10 mouse cellular contexts compared by ENCODE assay signal in genomic region chr14:103537355-103538056, GRCm38 (mm10). TPM values are rescaled to one million over a fixed set of nuclear protein-coding genes. Genes with fewer than 3 reads are reported as not detected.
DNase-seq lines count a peak whose midpoint lies in the region; ATAC-seq and TF ChIP-seq lines count a peak whose summit lies in the region.
"Had no signal": no experiment of that assay in that cellular context is flagged by ENCODE, and none has a peak within 500 bp of the region (broad histone marks: within the 10 kb centered on the region; RNA-seq: fewer than 3 reads in every experiment).

No protein-coding gene starts in this region.

- TF ChIP-seq CTCF in E14TG2a.4 (conservative IDR thresholded peaks at IDR 0.05; ENCODE audit: low read length) = peak; percentile 70
- peak; percentile 71 for TF ChIP-seq CTCF in forebrain, postnatal 0 days (IDR thresholded peaks at IDR 0.05; ENCODE audit: low read depth)

- H3K4me2 ChIP-seq in forebrain, postnatal 0 days (ENCODE audit: low read depth) = no peak overlapping the region; the same call in 1 of the 2 replicates
- H3K4me2 ChIP-seq: embryonic facial prominence, embryonic 13.5 days; limb, embryonic 15.5 days had no signal

- peak; percentile 31 for DNase-seq in kidney, adult 18-20 months
- DNase-seq in kidney, adult 11 months = no peak
- DNase-seq in c-Kit-negative CD71-positive TER-119-positive erythroid progenitor cells, embryonic 14.5 days (ENCODE audit: low read depth, low spot score) = peak; percentile 26
- peak; percentile 89 for DNase-seq in forebrain, postnatal 0 days
- peak; percentile 73 to 79 for DNase-seq in layer of hippocampus, postnatal 10 days (ENCODE audit: low spot score in 2 of 2)
- peak; percentile 66 for DNase-seq in naive thymus-derived CD4-positive, alpha-beta T cell, adult 2 months (ENCODE audit: low read depth)
- peak; percentile 36 for DNase-seq in urinary bladder, postnatal 36 days (ENCODE audit: low spot score in 2 of 2)

- no peak overlapping the region for H3K27ac ChIP-seq in forebrain, postnatal 0 days (ENCODE audit: low read depth, low read length)
- H3K27ac ChIP-seq: embryonic facial prominence, embryonic 13.5 days; limb, embryonic 15.5 days had no signal

- 0 out of 2 replicates have a peak, but pooled peaks cover 7% of the 10 kb centered on the region for H3K4me1 ChIP-seq in E14TG2a.4 (replicated peaks; ENCODE audit: low read depth, low read length)
- no peaks in the 10 kb centered on the region for H3K4me1 ChIP-seq in forebrain, postnatal 0 days (ENCODE audit: insufficient read depth)
- H3K4me1 ChIP-seq: embryonic facial prominence, embryonic 13.5 days; limb, embryonic 15.5 days had no signal

- 12% methylated on average over 13 of the region's 13 CpGs for WGBS in forebrain, postnatal 0 days

- no peak overlapping the region for H3K9ac ChIP-seq in forebrain, postnatal 0 days
- H3K9ac ChIP-seq: embryonic facial prominence, embryonic 13.5 days; limb, embryonic 15.5 days had no signal

- peak; percentile 60 for ATAC-seq in forebrain, postnatal 0 days

- H3K9me3 ChIP-seq in E14TG2a.4 (ENCODE audit: low read length) = no peaks in the 10 kb centered on the region
- no peaks in the 10 kb centered on the region for H3K9me3 ChIP-seq in forebrain, postnatal 0 days (ENCODE audit: low read length)
- H3K9me3 ChIP-seq: embryonic facial prominence, embryonic 13.5 days; limb, embryonic 15.5 days had no signal

- H3K4me3 ChIP-seq in E14TG2a.4 (replicated peaks; ENCODE audit: low read length) = no peak overlapping the region
- no peak overlapping the region for H3K4me3 ChIP-seq in forebrain, postnatal 0 days (ENCODE audit: low read depth, low read length)
- H3K4me3 ChIP-seq: embryonic facial prominence, embryonic 13.5 days; limb, embryonic 15.5 days had no signal

- H3K36me3 ChIP-seq in E14TG2a.4 (ENCODE audit: insufficient read depth, low read length) = no peaks in the 10 kb centered on the region
- H3K36me3 ChIP-seq in forebrain, postnatal 0 days (ENCODE audit: insufficient read depth) = no peaks in the 10 kb centered on the region
- H3K36me3 ChIP-seq: embryonic facial prominence, embryonic 13.5 days; limb, embryonic 15.5 days had no signal

- H3K27me3 ChIP-seq in E14TG2a.4 (ENCODE audit: insufficient read depth, low read length) = no peaks in the 10 kb centered on the region
- no peaks in the 10 kb centered on the region for H3K27me3 ChIP-seq in forebrain, postnatal 0 days (ENCODE audit: insufficient read depth, low read length)
- H3K27me3 ChIP-seq: embryonic facial prominence, embryonic 13.5 days; limb, embryonic 15.5 days had no signal

RNA-seq across cellular contexts. Expression of gene Scel, which starts 24.4 kb away (rescaled TPM):
- total RNA-seq in forebrain, postnatal 0 days (2014; rRNA removed) = 0.29 and 1.1 TPM in 2 replicates
- 0.19 and 0.30 TPM in 2 replicates for polyA plus RNA-seq in forebrain, postnatal 0 days (2015; fragmentation: Nextera tagmentation; extraction: Ambion mirVana)
- under 1 TPM; 0.67 to 0.80 TPM for total RNA-seq in layer of hippocampus, postnatal 10 days (2021)
